Mouse (Mus musculus) hindbrain, embryonic 16.5 days (tissue): Measurements from ENCODE around the gene Sema4f. TPM values are rescaled to one million over a fixed set of nuclear protein-coding genes. Genes with fewer than 3 reads are reported as not detected.
A peak's percentile ranks its signal among the peaks of the same experiment; 100 is the strongest.

ENCODE experiments used
- ATAC-seq: fragments of 200-750 bp; cut with Nextera tagmentation; 2 replicates; pipeline ENCODE4 v1.8.0; 2017; ENCODE audit warnings: moderate TSS enrichment, moderate library complexity
- H3K27ac ChIP-seq: fragments of 300-500 bp; sonication (generic); 2 replicates; pipeline ENCODE4 v1.5.1; 2014; ENCODE audit warnings: low read depth, mild to moderate bottlenecking, control low read depth, low read length, moderate library complexity
- H3K27me3 ChIP-seq: fragments of 300-500 bp; sonication (generic); replicated peaks from 2 replicates; pipeline ENCODE4 v1.6.1; 2014; ENCODE audit warnings: low read length; ENCODE audit not compliant: control insufficient read depth, insufficient read depth
- H3K36me3 ChIP-seq: fragments of 300-500 bp; sonication (generic); 2 replicates; pipeline ENCODE4 v1.6.1; 2014; ENCODE audit warnings: mild to moderate bottlenecking, low read length, moderate library complexity, mixed read lengths; ENCODE audit not compliant: control insufficient read depth, insufficient read depth
- H3K4me1 ChIP-seq: fragments of 300-500 bp; sonication (generic); 2 replicates; pipeline ENCODE4 v1.6.1; 2014; ENCODE audit warnings: low read depth, low read length; ENCODE audit not compliant: control insufficient read depth, insufficient read depth
- H3K4me2 ChIP-seq: fragments of 300-500 bp; sonication (generic); 2 replicates; pipeline ENCODE4 v1.6.1; 2014; ENCODE audit warnings: mild to moderate bottlenecking, low read length, control low read depth, moderate library complexity
- H3K4me3 ChIP-seq: fragments of 300-500 bp; sonication (generic); 2 replicates; pipeline ENCODE4 v1.5.1; 2014; ENCODE audit warnings: mild to moderate bottlenecking, low read length, control low read depth, moderate library complexity
- H3K9ac ChIP-seq: fragments of 300-500 bp; sonication (generic); 2 replicates; pipeline ENCODE4 v1.6.1; 2014; ENCODE audit warnings: low read depth, mild to moderate bottlenecking, control low read depth, low read length, moderate library complexity
- H3K9me3 ChIP-seq: fragments of 300-500 bp; sonication (generic); 2 replicates; pipeline ENCODE4 v1.6.1; 2014; ENCODE audit warnings: mild to moderate bottlenecking, low read length, moderate library complexity; ENCODE audit not compliant: control insufficient read depth
- WGBS: fragments of 180-500 bp; shearing (Covaris S2); extraction: QIAGEN DNeasy Blood & Tissue Kit; methylation state at CpG from one replicate; pipeline ENCODE4 v1.1.7; 2014; 5-methylcytosine and 5-hydroxymethylcytosine counted together
- polyA plus RNA-seq: library from polyadenylated mRNA; unstranded; fragments of >200 nt; fragmentation: Nextera tagmentation; extraction: Ambion mirVana; gene quantifications from 2 replicates; pipeline ENCODE4 v1.2.1, GENCODE M21; 2015

Gene Sema4f
- polyA plus RNA-seq, 1 experiment from 2014 or later = 21.9 TPM

DNA sequence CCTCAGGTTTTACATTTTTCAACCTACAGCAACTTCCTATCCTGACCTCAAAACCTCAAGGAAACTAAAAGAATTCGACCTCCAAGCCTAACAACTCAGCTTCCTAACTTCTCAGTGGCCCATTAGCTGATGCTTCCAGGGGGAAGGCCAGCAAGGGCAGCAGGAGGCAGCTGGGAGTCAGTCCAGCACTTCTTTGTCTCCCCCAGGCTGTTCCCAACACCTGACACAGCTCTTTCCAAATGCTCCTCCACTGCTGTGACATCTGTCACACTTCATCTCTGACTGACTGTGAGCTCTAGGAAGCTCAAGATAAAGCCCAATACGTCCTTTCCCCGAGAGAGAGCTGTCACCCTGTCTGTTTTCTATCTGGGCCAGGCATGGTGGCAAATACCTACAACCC is 55.0 kb downstream of the Sema4f start:
- ATAC-seq = no peak
- no peaks in the 10 kb centered on the region for H3K9me3 ChIP-seq
- no peak overlapping the region for H3K4me3 ChIP-seq
- H3K4me2 ChIP-seq = no peak overlapping the region
- H3K9ac ChIP-seq = no peak overlapping the region
- WGBS = 54% methylated on average over 3 of the region's 3 CpGs
- no peaks in the 10 kb centered on the region for H3K36me3 ChIP-seq
- H3K27ac ChIP-seq = no peak overlapping the region
- no peaks in the 10 kb centered on the region for H3K4me1 ChIP-seq
- no peaks in the 10 kb centered on the region for H3K27me3 ChIP-seq

DNA sequence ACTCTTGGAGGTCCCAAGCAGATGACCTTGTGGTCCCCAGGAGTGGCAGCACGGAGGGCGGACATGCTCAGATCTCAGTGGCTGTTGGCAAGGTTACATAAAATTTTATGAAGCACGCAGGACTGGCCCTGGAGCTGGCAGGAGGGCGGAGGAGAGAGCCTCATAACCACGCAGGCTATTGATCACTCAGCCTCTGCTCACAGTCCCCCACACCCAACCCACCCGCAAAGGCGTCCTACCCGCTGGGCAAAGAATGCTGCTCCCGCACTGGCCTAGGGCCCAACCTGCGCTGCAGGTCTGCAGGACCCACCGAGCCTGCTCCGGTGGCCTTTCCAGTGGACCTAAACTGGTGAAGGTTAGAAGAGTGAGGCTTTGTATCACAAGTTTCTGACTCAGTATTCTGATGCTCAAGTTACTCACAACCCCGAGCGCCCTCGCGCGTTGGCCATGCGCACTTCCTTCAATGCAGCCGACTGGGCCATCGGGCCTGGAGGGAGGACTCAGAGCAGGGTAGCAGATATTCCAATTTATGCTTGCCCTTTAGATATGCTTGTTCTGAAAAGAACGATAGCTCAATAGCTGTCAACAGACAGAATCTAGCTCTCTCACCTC is 58.0 kb downstream of the Sema4f start:
- H3K4me2 ChIP-seq = no peak overlapping the region
- peak; percentile 50; the same call in 1 of the 2 replicates for ATAC-seq

DNA sequence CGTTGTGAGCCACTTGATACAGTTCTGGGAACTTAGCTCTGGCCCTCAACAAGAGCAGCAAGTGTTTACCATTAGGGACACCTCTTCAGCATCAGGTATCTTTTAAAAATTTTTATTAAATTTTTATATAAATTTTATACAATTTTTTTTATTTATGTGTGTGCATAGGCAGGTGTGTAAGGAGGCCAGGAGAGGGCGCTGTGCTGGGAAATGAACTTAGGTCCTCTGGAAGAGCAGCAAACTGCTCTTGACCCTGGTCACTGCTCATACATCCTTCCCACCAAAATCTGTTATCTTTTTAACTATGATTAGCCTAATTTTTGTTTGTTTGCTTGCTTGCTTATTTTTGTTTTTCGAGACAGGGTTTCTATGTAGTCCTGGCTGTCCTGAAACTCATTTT is 58.8 kb downstream of the Sema4f start:
- Histone ChIP-seq H3K36me3 (no peaks in the 10 kb centered on the region), H3K4me3 (no peak overlapping the region), H3K27ac (no peak overlapping the region), H3K4me2 (no peak overlapping the region), H3K9me3 (no peaks in the 10 kb centered on the region), H3K27me3 (no peaks in the 10 kb centered on the region), H3K9ac (no peak overlapping the region), H3K4me1 (no peaks in the 10 kb centered on the region)
- 79% methylated on average over 3 of the region's 3 CpGs for WGBS
- no peak for ATAC-seq

More for the DNA sequence above, 58.0 kb downstream of the Sema4f start:
- Histone ChIP-seq H3K9ac (no peak overlapping the region), H3K4me1 (no peaks in the 10 kb centered on the region), H3K27ac (no peak overlapping the region), H3K9me3 (no peaks in the 10 kb centered on the region), H3K4me3 (no peak overlapping the region), H3K27me3 (no peaks in the 10 kb centered on the region), H3K36me3 (no peaks in the 10 kb centered on the region)
- WGBS = 50% methylated on average over 21 of the region's 21 CpGs

DNA sequence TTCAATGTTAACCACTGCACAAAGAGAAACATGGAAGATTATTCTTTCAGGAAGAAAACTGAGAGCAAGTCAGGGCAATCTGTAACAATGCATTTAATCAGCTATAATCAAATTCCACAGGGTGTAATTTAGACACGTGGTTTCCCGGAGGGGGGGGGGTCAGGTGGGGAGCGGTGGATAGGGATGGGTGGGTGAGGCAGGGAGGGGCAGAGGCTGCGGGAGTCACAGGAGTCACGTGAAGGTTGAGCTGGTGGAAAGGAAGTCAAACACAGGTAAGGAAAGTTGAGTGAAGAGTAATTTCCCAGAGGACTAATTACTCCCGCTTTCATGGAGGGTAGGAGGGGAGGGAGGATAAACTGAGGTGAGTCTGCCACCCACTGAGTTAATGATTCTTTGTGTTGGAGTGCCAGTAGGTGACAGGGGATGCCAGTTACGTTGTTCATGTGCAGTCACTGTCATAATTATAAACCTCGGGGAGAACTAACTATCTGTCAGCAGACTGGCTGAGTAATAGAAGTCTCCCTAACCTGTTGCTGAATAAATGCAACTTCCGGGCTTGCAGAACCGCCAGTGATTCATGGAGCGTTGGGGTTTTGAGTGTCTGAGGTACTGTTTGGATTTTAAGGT is 60.0 kb downstream of the Sema4f start:
- whole genome bisulfite sequencing = 73% methylated on average over 11 of the region's 11 CpGs
- no peak overlapping the region for H3K9ac ChIP-seq
- no peak overlapping the region for H3K4me2 ChIP-seq
- H3K27me3 ChIP-seq = no peaks in the 10 kb centered on the region
- no peaks in the 10 kb centered on the region for H3K4me1 ChIP-seq
- no peak overlapping the region for H3K27ac ChIP-seq
- H3K9me3 ChIP-seq = no peaks in the 10 kb centered on the region
- no peak overlapping the region for H3K4me3 ChIP-seq
- ATAC-seq = no peak
- H3K36me3 ChIP-seq = no peaks in the 10 kb centered on the region

DNA sequence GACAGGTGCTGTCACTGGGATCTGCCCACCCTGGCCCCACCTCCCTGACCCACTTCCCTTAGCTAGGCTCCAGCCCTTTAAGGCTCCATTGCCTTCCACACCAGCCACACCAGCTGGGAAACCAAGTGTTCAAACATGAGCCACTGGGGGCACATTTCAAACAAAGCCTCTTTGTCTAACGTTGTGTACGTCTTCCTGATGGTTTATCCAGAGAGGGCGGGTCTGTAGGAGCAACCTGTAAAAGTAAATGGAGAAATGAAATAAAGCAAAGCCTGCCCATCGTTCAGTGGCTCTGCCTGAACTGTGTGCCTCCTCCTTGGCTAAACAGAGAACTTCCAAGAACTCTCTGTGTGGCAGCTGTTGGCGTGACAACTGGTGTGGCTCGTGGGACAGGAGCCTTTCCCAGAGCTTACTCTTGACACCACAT is 64.0 kb downstream of the Sema4f start:
- 68% methylated on average over 6 of the region's 6 CpGs for WGBS
- no peak overlapping the region for H3K27ac ChIP-seq
- H3K4me3 ChIP-seq = no peak overlapping the region
- H3K4me2 ChIP-seq = no peak overlapping the region
- no peaks in the 10 kb centered on the region for H3K36me3 ChIP-seq
- H3K4me1 ChIP-seq = no peaks in the 10 kb centered on the region
- H3K27me3 ChIP-seq = no peaks in the 10 kb centered on the region
- H3K9ac ChIP-seq = no peak overlapping the region
- ATAC-seq = no peak
- H3K9me3 ChIP-seq = no peaks in the 10 kb centered on the region

DNA sequence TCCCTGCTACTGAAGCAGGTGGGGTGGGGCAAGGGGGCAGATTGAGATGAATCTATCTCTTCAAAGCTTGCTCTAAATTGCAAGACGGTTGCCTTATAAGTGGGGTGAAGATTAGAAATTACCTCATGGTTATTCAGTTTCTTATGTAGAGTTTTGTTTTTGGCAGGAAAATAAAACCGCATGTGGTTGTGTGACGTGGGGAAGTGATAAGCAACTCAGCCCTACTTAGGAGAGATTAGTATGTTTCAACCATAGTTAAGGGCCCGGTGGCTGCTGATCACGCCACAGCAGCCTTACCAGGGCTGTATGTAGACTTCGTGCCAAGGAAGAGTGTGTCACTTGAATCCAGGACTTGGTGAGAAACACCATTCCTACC is 67.2 kb downstream of the Sema4f start:
- H3K4me2 ChIP-seq = no peak overlapping the region
- H3K27me3 ChIP-seq = no peaks in the 10 kb centered on the region
- no peak overlapping the region for H3K4me3 ChIP-seq
- no peak for ATAC-seq
- no peaks in the 10 kb centered on the region for H3K4me1 ChIP-seq
- H3K27ac ChIP-seq = no peak overlapping the region
- no peaks in the 10 kb centered on the region for H3K9me3 ChIP-seq
- no peaks in the 10 kb centered on the region for H3K36me3 ChIP-seq
- WGBS = 89% methylated on average over 6 of the region's 6 CpGs
- H3K9ac ChIP-seq = no peak overlapping the region

DNA sequence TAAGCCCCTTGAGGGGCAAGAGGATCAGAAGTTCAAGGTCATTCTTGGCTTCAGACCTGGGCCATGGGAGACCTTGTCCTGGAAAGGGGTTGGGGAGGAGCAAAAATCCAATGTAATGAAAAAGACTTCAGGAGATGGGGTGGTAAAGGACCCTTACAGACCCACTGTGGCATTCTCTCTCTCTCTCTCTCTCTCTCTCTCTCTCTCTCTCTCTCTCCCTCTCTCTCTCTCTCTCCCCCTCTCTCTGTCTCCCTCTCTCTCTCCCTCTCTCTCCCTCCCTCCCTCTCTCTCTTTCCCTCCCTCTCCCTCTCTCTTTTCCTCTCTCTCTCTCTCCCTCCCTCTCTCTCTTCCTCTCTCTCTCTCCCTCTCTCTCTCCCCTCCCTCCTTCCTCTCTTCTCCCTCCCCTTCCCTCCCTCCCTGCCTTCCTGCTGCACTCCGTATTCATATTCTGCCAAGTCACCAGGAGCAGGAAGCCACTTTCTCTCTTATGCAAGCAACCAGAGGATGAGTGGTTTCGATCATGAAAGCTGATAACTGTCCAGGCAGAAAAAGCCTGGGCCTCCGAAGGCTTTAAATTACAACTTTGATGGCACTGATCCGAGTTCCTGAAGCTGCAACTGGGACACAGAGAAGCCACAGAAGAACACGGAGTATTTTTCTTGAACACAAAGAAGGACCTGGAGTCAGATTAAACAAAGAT is 67.8 kb downstream of the Sema4f start:
- peaks cover under 1% of the 10 kb centered on the region; the same call in 1 of the 2 replicates for H3K9me3 ChIP-seq
- H3K9ac ChIP-seq = no peak overlapping the region
- H3K4me3 ChIP-seq = no peak overlapping the region
- WGBS = 45% methylated on average over 5 of the region's 5 CpGs
- H3K4me2 ChIP-seq = no peak overlapping the region
- no peaks in the 10 kb centered on the region for H3K27me3 ChIP-seq
- H3K4me1 ChIP-seq = no peaks in the 10 kb centered on the region
- H3K27ac ChIP-seq = no peak overlapping the region
- H3K36me3 ChIP-seq = no peaks in the 10 kb centered on the region
- no peak for ATAC-seq

DNA sequence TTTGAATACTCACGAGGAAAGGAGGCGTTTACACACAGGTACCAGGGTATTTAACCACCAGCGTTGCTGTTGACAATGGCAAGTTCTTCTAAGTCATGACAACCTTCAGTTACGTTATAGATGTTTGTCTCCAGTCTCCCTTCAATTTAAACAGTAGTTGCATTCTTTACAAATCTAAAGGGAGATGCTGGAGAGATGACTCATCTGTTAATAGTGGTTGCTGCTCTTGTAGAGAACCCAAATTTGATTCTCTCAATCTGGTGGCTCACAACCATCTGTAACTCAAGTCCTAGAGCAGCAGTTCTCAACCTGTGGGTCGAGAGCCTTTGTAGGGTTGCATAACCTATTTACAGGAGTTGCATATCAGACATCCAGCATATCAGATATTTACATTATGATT is 71.1 kb downstream of the Sema4f start:
- Histone ChIP-seq H3K36me3 (no peaks in the 10 kb centered on the region), H3K27me3 (no peaks in the 10 kb centered on the region), H3K4me1 (no peaks in the 10 kb centered on the region), H3K27ac (no peak overlapping the region), H3K4me2 (no peak overlapping the region), H3K9ac (no peak overlapping the region), H3K4me3 (no peak overlapping the region), H3K9me3 (peaks cover 5% of the 10 kb centered on the region; the same call in 1 of the 2 replicates)
- no peak for ATAC-seq
- WGBS = 85% methylated on average over 5 of the region's 5 CpGs

DNA sequence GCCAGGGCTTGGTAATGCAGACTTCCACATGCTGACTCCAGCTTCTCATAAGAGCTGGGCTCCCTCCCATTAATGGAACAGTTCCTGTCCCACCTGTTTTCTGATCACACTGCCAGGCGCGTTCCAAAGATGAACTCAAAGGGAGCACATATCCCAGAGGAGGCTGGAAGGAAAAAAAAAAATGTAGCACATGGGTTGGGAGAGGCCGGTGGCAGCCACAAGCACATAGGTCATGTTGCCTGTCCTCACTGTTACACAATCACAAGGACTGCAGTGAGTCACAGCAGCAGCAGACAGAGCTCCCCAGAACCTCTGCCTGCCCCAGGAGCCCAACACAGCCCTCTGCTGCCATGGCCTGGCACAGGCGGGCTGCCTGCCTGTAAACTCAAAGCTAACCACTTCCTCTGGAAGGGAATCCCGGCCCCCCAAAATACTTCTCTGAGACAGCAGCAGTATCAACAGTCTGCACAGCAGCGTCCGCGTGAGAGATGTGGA is 76.1 kb downstream of the Sema4f start:
- 79% methylated on average over 8 of the region's 8 CpGs for WGBS
- Histone ChIP-seq H3K4me1 (no peaks in the 10 kb centered on the region), H3K4me2 (no peak overlapping the region), H3K9ac (peak overlapping the region; percentile 9; the same call in 1 of the 2 replicates), H3K27me3 (no peaks in the 10 kb centered on the region), H3K27ac (no peak overlapping the region), H3K9me3 (peaks cover 5% of the 10 kb centered on the region; the same call in 1 of the 2 replicates), H3K36me3 (no peaks in the 10 kb centered on the region), H3K4me3 (no peak overlapping the region)
- ATAC-seq = no peak
